ENCODE assay signal across 23 mouse cellular contexts in genomic region chr17:50173368-50173767, GRCm38 (mm10). TPM values are rescaled to one million over a fixed set of nuclear protein-coding genes. Genes with fewer than 3 reads are reported as not detected.
DNase-seq lines count a peak whose midpoint lies in the region; ATAC-seq and TF ChIP-seq lines count a peak whose summit lies in the region.
"Had no signal": no experiment of that assay in that cellular context is flagged by ENCODE, and none has a peak within 500 bp of the region (broad histone marks: within the 10 kb centered on the region; RNA-seq: fewer than 3 reads in every experiment).

No protein-coding gene starts in this region.

- H3K4me2 ChIP-seq in liver, postnatal 0 days (ENCODE audit: low read depth, low read length): no peak overlapping the region
- no peak overlapping the region for H3K4me2 ChIP-seq in liver, embryonic 11.5 days
- no peak overlapping the region for H3K4me2 ChIP-seq in CH12.LX (ENCODE audit: insufficient read depth, low read depth, poor library complexity, severe bottlenecking)
- H3K4me2 ChIP-seq: embryonic facial prominence, embryonic 12.5 days; forebrain, embryonic 13.5 days; heart, embryonic 15.5 days; limb, embryonic 13.5 days had no signal

- in situ Hi-C loops in CH12.LX (cut with MboI; ENCODE audit: low pct_ligation_motif_present, low pct_unique_long_range_greater_than_20kb, low sequenced_read_pairs): no loop called here

- 0 out of 2 replicates have a peak, but pooled peaks cover 3% of the 10 kb centered on the region for H3K36me3 ChIP-seq in liver, postnatal 0 days (replicated peaks; ENCODE audit: insufficient read depth, low read length)
- H3K36me3 ChIP-seq in liver, embryonic 11.5 days (ENCODE audit: control insufficient read depth, insufficient read depth, low read length): no peaks in the 10 kb centered on the region
- H3K36me3 ChIP-seq in CH12.LX (replicated peaks in 1 of 2; ENCODE audit: control insufficient read depth in 1 of 2, insufficient read depth in 1 of 2, low read length in 1 of 2): peaks cover 86 to 99% of the 10 kb centered on the region in 2 experiments
- H3K36me3 ChIP-seq: embryonic facial prominence, embryonic 12.5 days; hindbrain, embryonic 10.5 days had no signal

- no peak for DNase-seq in liver, postnatal 0 days
- DNase-seq in liver, embryonic 11.5 days (ENCODE audit: low spot score): no peak
- DNase-seq in CH12.LX (ENCODE audit: extremely low read depth): no peak
- peak; percentile 19 to 59 for DNase-seq in natural killer cell, adult 2 months (ENCODE audit: low spot score in 2 of 2)
- DNase-seq in thymus, postnatal 14 days: peak; percentile 73
- DNase-seq in layer of hippocampus, postnatal 14 days (ENCODE audit: low spot score in 2 of 2): no peak
- no peak for DNase-seq in urinary bladder, adult 18-20 months (ENCODE audit: low spot score in 2 of 2)
- no peak for DNase-seq in adrenal gland, adult 8-10 months
- DNase-seq: adrenal gland, postnatal 36 days; cerebellum, adult 9-11 months; gastrocnemius, postnatal 25 days; kidney, adult 11 months; midbrain, embryonic 14.5 days; right cerebral cortex, adult 18-20 months had no signal

- no peak for TF ChIP-seq CTCF in liver, postnatal 0 days (IDR thresholded peaks at IDR 0.05; ENCODE audit: low read depth)
- no peak for TF ChIP-seq CTCF in CH12.LX (conservative IDR thresholded peaks at IDR 0.05 in 1 of 2, IDR thresholded peaks at IDR 0.05 in 1 of 2; ENCODE audit: low read depth in 2 of 2, low read length in 2 of 2)

- TF ChIP-seq RAD21 in CH12.LX (IDR thresholded peaks at IDR 0.05; ENCODE audit: low read depth, low read length): no peak

- no peak overlapping the region for H3K9ac ChIP-seq in liver, postnatal 0 days (replicated peaks)
- H3K9ac ChIP-seq in liver, embryonic 11.5 days (ENCODE audit: low read depth, low read length): no peak overlapping the region
- H3K9ac ChIP-seq in CH12.LX (ENCODE audit: insufficient read depth, low read depth): no peak overlapping the region
- H3K9ac ChIP-seq: embryonic facial prominence, embryonic 12.5 days; forebrain, embryonic 13.5 days; heart, embryonic 15.5 days; limb, embryonic 13.5 days; liver, embryonic 14.5 days had no signal

- peaks cover 99% of the 10 kb centered on the region for H3K79me2 ChIP-seq in CH12.LX (replicated peaks; ENCODE audit: control insufficient read depth, extremely low read depth, insufficient read depth, poor library complexity, severe bottlenecking)

- 68% methylated on average over 5 of the region's 5 CpGs for WGBS in liver, postnatal 0 days (ENCODE audit: insufficient replicate concordance)
- 89% methylated on average over 5 of the region's 5 CpGs for WGBS in liver, embryonic 11.5 days

- H3K4me1 ChIP-seq in liver, postnatal 0 days (ENCODE audit: insufficient read depth): no peaks in the 10 kb centered on the region
- no peaks in the 10 kb centered on the region; the same call in 1 of the 2 replicates for H3K4me1 ChIP-seq in liver, embryonic 11.5 days (replicated peaks; ENCODE audit: control insufficient read depth, insufficient read depth, low read length)
- H3K4me1 ChIP-seq in CH12.LX (ENCODE audit: control insufficient read depth in 1 of 2, insufficient read depth in 2 of 2): peaks cover 26 to 74% of the 10 kb centered on the region in 2 experiments

- no peak for TF ChIP-seq EP300 in liver, postnatal 0 days (IDR thresholded peaks at IDR 0.05; ENCODE audit: low read depth)
- TF ChIP-seq EP300 in CH12.LX (IDR thresholded peaks at IDR 0.05; ENCODE audit: low read length): no peak

- H3K4me3 ChIP-seq in liver, postnatal 0 days (ENCODE audit: low read depth, low read length): no peak overlapping the region
- H3K4me3 ChIP-seq in liver, embryonic 11.5 days (ENCODE audit: low read depth, low read length): no peak overlapping the region
- peak overlapping the region in 1 of 3 experiments; percentile 13 for H3K4me3 ChIP-seq in CH12.LX (replicated peaks in 1 of 3; ENCODE audit: low read depth in 2 of 3, low read length in 2 of 3, poor library complexity in 1 of 3)
- H3K4me3 ChIP-seq: embryonic facial prominence, embryonic 12.5 days; erythroblast, embryonic 14.5 days; forebrain, embryonic 13.5 days; heart, embryonic 15.5 days; hindbrain, embryonic 10.5 days; limb, embryonic 13.5 days; myocyte had no signal

- dilution Hi-C loops in CH12.LX (cut with MboI; ENCODE audit: extremely low pct_ligation_motif_present, extremely low pct_unique_long_range_greater_than_20kb, low sequenced_read_pairs): no loop called here

- TF ChIP-seq POLR2A in CH12.LX (IDR thresholded peaks at IDR 0.05; ENCODE audit: low read depth, low read length): no peak

- H3K27me3 ChIP-seq in liver, postnatal 0 days (ENCODE audit: insufficient read depth, low read length): no peaks in the 10 kb centered on the region
- H3K27me3 ChIP-seq in liver, embryonic 11.5 days (replicated peaks; ENCODE audit: control insufficient read depth, insufficient read depth, low read length): no peaks in the 10 kb centered on the region
- no peaks in the 10 kb centered on the region for H3K27me3 ChIP-seq in CH12.LX (replicated peaks)
- H3K27me3 ChIP-seq: embryonic facial prominence, embryonic 12.5 days; forebrain, embryonic 13.5 days; heart, embryonic 15.5 days; limb, embryonic 13.5 days had no signal

- no peak overlapping the region for H3K27ac ChIP-seq in liver, postnatal 0 days (ENCODE audit: low read depth)
- H3K27ac ChIP-seq in liver, embryonic 11.5 days (ENCODE audit: low read depth, low read length): no peak overlapping the region
- peak overlapping the region; percentile 38; the same call in 1 of the 2 replicates for H3K27ac ChIP-seq in CH12.LX (ENCODE audit: insufficient read depth, low read depth)
- H3K27ac ChIP-seq: embryonic facial prominence, embryonic 12.5 days; forebrain, embryonic 13.5 days; heart, embryonic 15.5 days; hindbrain, embryonic 10.5 days; limb, embryonic 13.5 days; liver, embryonic 14.5 days; stomach, postnatal 0 days had no signal

- no peaks in the 10 kb centered on the region for H3K9me3 ChIP-seq in liver, postnatal 0 days (ENCODE audit: low read length)
- 0 out of 2 replicates have a peak, but pooled peaks cover 3% of the 10 kb centered on the region for H3K9me3 ChIP-seq in liver, embryonic 11.5 days (ENCODE audit: control insufficient read depth, low read length)
- peaks cover 61% of the 10 kb centered on the region for H3K9me3 ChIP-seq in CH12.LX (replicated peaks; ENCODE audit: low read length)
- H3K9me3 ChIP-seq: forebrain, embryonic 13.5 days; limb, embryonic 13.5 days had no signal

- ATAC-seq in liver, postnatal 0 days: 0 out of 2 replicates have a peak, but pooled peaks have one; percentile 45
- ATAC-seq in liver, embryonic 11.5 days (replicated peaks; ENCODE audit: low FRiP score): no peak
- ATAC-seq: forebrain, embryonic 13.5 days had no signal

TF ChIP-seq in CH12.LX, 34 proteins besides CTCF, POLR2A, EP300 and RAD21:
- TF ChIP-seq UBTF (IDR thresholded peaks at IDR 0.05; ENCODE audit: low read depth, low read length) (no peak), JUN (IDR thresholded peaks at IDR 0.05; ENCODE audit: insufficient read depth, low read depth, low read length) (no peak), IRF4 (IDR thresholded peaks at IDR 0.05; ENCODE audit: low read depth, low read length) (no peak), NELFE (IDR thresholded peaks at IDR 0.05; ENCODE audit: low read depth, low read length) (no peak), SMC3 (IDR thresholded peaks at IDR 0.05; ENCODE audit: low read depth, low read length) (no peak), BHLHE40 (IDR thresholded peaks at IDR 0.05; ENCODE audit: low read depth, low read length) (no peak), USF2 (conservative IDR thresholded peaks at IDR 0.05; ENCODE audit: low read depth, low read length) (no peak), RCOR1 (conservative IDR thresholded peaks at IDR 0.05; ENCODE audit: low read depth, low read length) (no peak), POLR2AphosphoS2 (IDR thresholded peaks at IDR 0.05; ENCODE audit: low read depth, low read length) (no peak), GABPA (IDR thresholded peaks at IDR 0.05; ENCODE audit: insufficient replicate concordance, low read depth, low read length) (no peak)

RNA-seq across cellular contexts. Expression of gene Rftn1, which starts 17.1 kb away (rescaled TPM):
- 5.0 and 6.0 TPM in 2 replicates for polyA plus RNA-seq in liver, postnatal 0 days (2015; fragmentation: Nextera tagmentation; extraction: Ambion mirVana)
- 12.8 and 13.9 TPM in 2 replicates for polyA plus RNA-seq in liver, embryonic 11.5 days (2014; fragmentation: Nextera tagmentation; extraction: Ambion mirVana)
- total RNA-seq in CH12.LX (2012; rRNA removed) (52.5 and 76.2 TPM in 2 replicates), CH12.LX (2014; rRNA removed) (60.5 and 71.7 TPM in 2 replicates)
- 66.2 and 80.6 TPM in 2 replicates for polyA plus RNA-seq in CH12.LX (2012; ENCODE audit: insufficient read length, low read depth)
- 10 to 100 TPM; 12.8 to 14.5 TPM for total RNA-seq in layer of hippocampus, postnatal 14 days (2021)
- 10 to 100 TPM in 3 of 4 experiments, 1 to 10 TPM in 1; 9.1 to 12.9 (median 11.4) TPM for total RNA-seq in adrenal gland, adult 8-10 months (2022)

Comparison
In these comparisons a context has a peak if more than half of its experiments do, and no peak if none do; other contexts are left out.
1. DNase-seq: peak in natural killer cell, adult 2 months (2 of 2) and thymus, postnatal 14 days (single experiment); none in liver, postnatal 0 days (single experiment), liver, embryonic 11.5 days (single experiment), CH12.LX (single experiment), layer of hippocampus, postnatal 14 days (0 of 2), urinary bladder, adult 18-20 months (0 of 2) and adrenal gland, adult 8-10 months (single experiment).